Comparison of ENCODE assay signal across 11 mouse cellular contexts in the genomic region with DNA sequence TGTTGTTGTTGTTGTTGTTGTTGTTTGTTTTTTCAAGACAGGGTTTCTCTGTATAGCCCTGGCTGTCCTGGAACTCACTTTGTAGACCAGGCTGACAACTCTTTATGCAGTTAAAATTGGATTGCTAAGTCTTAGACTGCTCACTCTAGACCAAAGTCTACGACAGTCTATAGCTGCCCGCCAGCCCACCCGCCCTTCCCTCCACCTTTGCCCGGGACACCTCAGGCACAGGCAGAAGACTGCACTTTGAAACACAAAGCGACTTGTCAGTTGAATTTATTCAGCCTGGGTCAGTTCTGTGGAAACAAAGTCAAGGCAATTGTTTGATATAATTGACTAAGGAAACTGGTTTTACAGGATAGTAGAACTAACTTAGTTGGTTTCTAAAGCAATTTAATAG.
"Had no signal": no experiment of that assay in that cellular context is flagged by ENCODE, and none has a peak within 500 bp of the region (broad histone marks: within the 10 kb centered on the region; RNA-seq: fewer than 3 reads in every experiment).

No protein-coding gene starts in this region.

- DNase-seq: kidney, adult 18-20 months; liver; liver, embryonic 13.5 days; lung, adult 18-20 months; right cerebral cortex, postnatal 14 days; thymus, adult 18-20 months; thymus, postnatal 14 days had no signal

- H3K4me2 ChIP-seq: limb, embryonic 12.5 days; liver, embryonic 13.5 days; midbrain, embryonic 12.5 days had no signal

- H3K4me1 ChIP-seq: limb, embryonic 12.5 days; liver, embryonic 13.5 days; midbrain, embryonic 12.5 days had no signal

- ATAC-seq: midbrain, embryonic 16.5 days had no signal

- H3K9me3 ChIP-seq: limb, embryonic 12.5 days; liver, embryonic 13.5 days; midbrain, embryonic 12.5 days had no signal

- H3K4me3 ChIP-seq: layer of hippocampus, adult 2 months; limb, embryonic 12.5 days; liver, embryonic 13.5 days; midbrain, embryonic 12.5 days had no signal

- H3K27me3 ChIP-seq: limb, embryonic 12.5 days; liver, embryonic 13.5 days; midbrain, embryonic 12.5 days had no signal

- H3K27ac ChIP-seq: layer of hippocampus, adult 2 months; limb, embryonic 12.5 days; liver, embryonic 13.5 days; midbrain, embryonic 12.5 days had no signal

- H3K9ac ChIP-seq: limb, embryonic 12.5 days; liver, embryonic 13.5 days; midbrain, embryonic 12.5 days had no signal
